ENCODE assay signal across 21 mouse cellular contexts in genomic region chr16:85781076-85781475, GRCm38 (mm10). TPM values are rescaled to one million over a fixed set of nuclear protein-coding genes. Genes with fewer than 3 reads are reported as not detected.
DNase-seq lines count a peak whose midpoint lies in the region; ATAC-seq lines count a peak whose summit lies in the region.
"Had no signal": no experiment of that assay in that cellular context is flagged by ENCODE, and none has a peak within 500 bp of the region (broad histone marks: within the 10 kb centered on the region; RNA-seq: fewer than 3 reads in every experiment).

No protein-coding gene starts in this region.

- no peak overlapping the region for H3K27ac ChIP-seq in kidney, embryonic 16.5 days (ENCODE audit: low read length)
- H3K27ac ChIP-seq: embryonic facial prominence, embryonic 13.5 days; embryonic facial prominence, embryonic 15.5 days; forebrain, embryonic 10.5 days; forebrain, embryonic 12.5 days had no signal

- H3K4me1 ChIP-seq in kidney, embryonic 16.5 days (ENCODE audit: insufficient read depth, low read length), result no peaks in the 10 kb centered on the region
- H3K4me1 ChIP-seq: embryonic facial prominence, embryonic 13.5 days; embryonic facial prominence, embryonic 15.5 days; forebrain, embryonic 10.5 days; forebrain, embryonic 12.5 days had no signal

- H3K27me3 ChIP-seq in kidney, embryonic 16.5 days (ENCODE audit: insufficient read depth, low read length), result no peaks in the 10 kb centered on the region
- H3K27me3 ChIP-seq: embryonic facial prominence, embryonic 13.5 days; embryonic facial prominence, embryonic 15.5 days; forebrain, embryonic 12.5 days had no signal

- H3K4me3 ChIP-seq in kidney, embryonic 16.5 days (ENCODE audit: low read length), result no peak overlapping the region
- H3K4me3 ChIP-seq: embryonic facial prominence, embryonic 13.5 days; embryonic facial prominence, embryonic 15.5 days; erythroblast, embryonic 14.5 days; forebrain, embryonic 10.5 days; forebrain, embryonic 12.5 days had no signal

- DNase-seq in kidney, adult 9 months, result peak; percentile 82
- DNase-seq in kidney, adult 18-20 months, result no peak
- DNase-seq in kidney, postnatal 10 days, result no peak
- DNase-seq: adrenal gland, adult 2 months; adrenal gland, postnatal 10 days; adrenal gland, postnatal 25 days; cerebellum, adult 11 months; cerebellum, adult 18-20 months; cerebellum, adult 8-10 months; cerebellum, adult 9-11 months; cerebellum, postnatal 14 days; cerebellum, postnatal 36 days; embryo, embryonic 11 days had no signal

- no peak overlapping the region for H3K9ac ChIP-seq in kidney, embryonic 16.5 days (replicated peaks; ENCODE audit: low read length)
- H3K9ac ChIP-seq: embryonic facial prominence, embryonic 13.5 days; embryonic facial prominence, embryonic 15.5 days; forebrain, embryonic 12.5 days had no signal

- H3K9me3 ChIP-seq in kidney, embryonic 16.5 days (ENCODE audit: low read length), result no peaks in the 10 kb centered on the region
- H3K9me3 ChIP-seq: embryonic facial prominence, embryonic 13.5 days; embryonic facial prominence, embryonic 15.5 days; forebrain, embryonic 10.5 days; forebrain, embryonic 12.5 days had no signal

- 0 out of 2 replicates have a peak, but pooled peaks have one; percentile 46 for ATAC-seq in kidney, embryonic 16.5 days (ENCODE audit: low FRiP score, low TSS enrichment)
- ATAC-seq: forebrain, embryonic 14.5 days; forebrain, embryonic 16.5 days had no signal

- H3K4me2 ChIP-seq in kidney, embryonic 16.5 days (replicated peaks; ENCODE audit: low read depth, low read length), result no peak overlapping the region
- H3K4me2 ChIP-seq: embryonic facial prominence, embryonic 13.5 days; embryonic facial prominence, embryonic 15.5 days; forebrain, embryonic 12.5 days had no signal

- H3K36me3 ChIP-seq in kidney, embryonic 16.5 days (ENCODE audit: insufficient read depth, low read length), result no peaks in the 10 kb centered on the region
- H3K36me3 ChIP-seq: embryonic facial prominence, embryonic 13.5 days; embryonic facial prominence, embryonic 15.5 days; forebrain, embryonic 10.5 days; forebrain, embryonic 12.5 days had no signal

- 86% methylated on average over 2 of the region's 2 CpGs for WGBS in kidney, embryonic 16.5 days

RNA-seq across cellular contexts. Expression of gene Adamts1, which starts 21.8 kb away (rescaled TPM):
- polyA plus RNA-seq in kidney, embryonic 16.5 days (2015; fragmentation: Nextera tagmentation; extraction: Ambion mirVana), result 116 and 125 TPM in 2 replicates
- polyA plus RNA-seq: erythroblast, embryonic 14.5 days had no signal
